Mouse (Mus musculus) frontal cortex, adult (tissue): Measurements from ENCODE around the gene Acsm1.
"Not testable (repeated sequence)": the region's sequence is repeated elsewhere in the genome, so short reads cannot be mapped to it uniquely, and the experiment has no call there.

Experiments
- ATAC-seq: cut with Nextera tagmentation; 2 replicates; pipeline ENCODE4 v1.9.2; 2017; ENCODE audit warnings: mild to moderate bottlenecking, moderate library complexity, mixed read lengths; ENCODE audit not compliant: low TSS enrichment

Gene Acsm1

DNA sequence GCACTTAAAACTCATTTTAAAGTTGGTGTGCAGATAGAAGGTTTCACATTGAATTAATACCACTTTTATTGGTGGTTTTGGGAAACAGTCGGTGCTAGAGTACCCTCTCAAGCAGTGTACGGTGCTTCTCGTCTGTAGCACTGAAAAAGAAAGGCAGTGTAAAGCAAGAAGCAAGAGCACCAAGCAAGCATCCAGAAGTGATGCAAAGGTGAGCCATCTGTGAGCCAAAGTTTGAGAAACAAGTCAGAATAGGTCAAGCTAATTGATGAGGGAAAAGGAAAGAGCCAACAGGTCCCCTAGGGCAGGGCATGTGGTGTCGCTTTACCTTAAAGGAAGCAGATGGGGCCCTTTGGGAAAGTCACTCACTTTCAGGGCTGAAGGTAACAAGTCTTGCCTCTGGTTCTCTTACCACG is at the start of gene Acsm1:
Gene Acsm1, plus strand, starts transcription at position 363 of the 413 bp plus-strand sequence.
- no peak for ATAC-seq

DNA sequence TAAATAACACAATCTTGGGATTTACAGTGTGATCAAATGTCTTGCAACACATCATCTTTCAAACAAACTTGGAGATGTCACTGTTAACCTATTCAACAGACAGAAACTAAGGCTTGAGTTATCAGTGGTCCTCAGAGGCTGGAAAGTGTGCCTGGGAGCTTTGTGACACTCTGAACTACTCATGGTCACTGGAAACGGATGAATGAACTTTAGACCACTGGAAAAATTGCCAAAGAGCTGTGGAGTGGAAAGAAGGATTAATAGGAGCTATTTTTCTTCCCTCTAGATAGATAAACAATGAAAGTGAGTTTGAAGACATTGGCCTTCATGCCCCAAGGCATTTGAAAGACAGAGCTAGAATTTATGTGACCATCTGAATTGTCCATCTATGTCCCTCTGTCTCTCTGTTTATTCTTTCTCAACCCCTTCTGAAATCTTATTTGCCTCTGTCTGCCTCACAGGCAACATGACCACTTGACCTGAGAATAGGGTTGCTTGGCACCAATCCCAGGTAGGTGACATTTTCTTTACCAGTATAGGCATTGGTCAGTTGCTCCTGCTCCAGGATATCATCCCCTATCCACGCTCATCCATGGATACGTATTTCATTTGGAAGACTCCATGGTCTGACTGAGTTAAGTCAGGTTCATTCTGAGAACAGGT is 46.9 kb upstream of the Acsm1 start:
- no peak for ATAC-seq

DNA sequence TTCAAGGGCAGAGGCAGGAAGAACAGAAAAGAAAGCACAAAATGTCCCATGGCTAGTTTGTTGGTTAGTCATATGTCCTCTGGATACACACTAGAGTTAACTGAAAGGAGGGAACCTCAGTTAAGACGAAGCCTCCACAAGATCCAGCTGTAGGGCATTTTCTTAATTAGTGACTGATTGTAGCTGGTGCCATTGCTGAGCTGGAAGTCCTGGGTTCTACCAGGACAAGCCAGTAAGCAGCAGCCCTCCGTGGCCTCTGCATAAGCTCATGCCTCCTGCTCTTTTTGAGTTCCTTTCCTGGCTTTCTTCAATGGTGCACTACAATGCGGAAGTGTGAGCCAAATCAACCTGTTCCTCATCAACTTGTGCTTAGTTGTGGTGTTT is 46.4 kb upstream of the Acsm1 start:
- no peak for ATAC-seq

DNA sequence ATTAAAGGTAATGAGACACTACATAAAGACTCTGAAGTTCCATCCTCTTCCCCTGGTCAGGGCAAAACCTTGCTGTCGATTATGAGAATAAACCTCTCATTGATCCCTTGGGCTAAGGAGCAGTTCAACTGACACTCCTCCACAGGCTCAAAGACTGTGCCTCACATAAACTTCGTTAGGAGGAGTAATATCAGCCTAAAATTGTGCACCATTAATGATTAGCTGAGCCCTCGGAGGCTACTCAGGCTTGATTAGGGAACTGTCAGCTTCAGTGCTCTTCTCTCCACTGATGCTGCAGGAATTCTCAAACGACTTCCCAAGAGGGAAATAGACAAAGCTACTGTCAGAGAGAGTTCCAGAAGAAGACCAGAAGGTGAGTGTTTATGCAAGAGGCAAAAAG is 45.4 kb upstream of the Acsm1 start:
- ATAC-seq, result no peak

DNA sequence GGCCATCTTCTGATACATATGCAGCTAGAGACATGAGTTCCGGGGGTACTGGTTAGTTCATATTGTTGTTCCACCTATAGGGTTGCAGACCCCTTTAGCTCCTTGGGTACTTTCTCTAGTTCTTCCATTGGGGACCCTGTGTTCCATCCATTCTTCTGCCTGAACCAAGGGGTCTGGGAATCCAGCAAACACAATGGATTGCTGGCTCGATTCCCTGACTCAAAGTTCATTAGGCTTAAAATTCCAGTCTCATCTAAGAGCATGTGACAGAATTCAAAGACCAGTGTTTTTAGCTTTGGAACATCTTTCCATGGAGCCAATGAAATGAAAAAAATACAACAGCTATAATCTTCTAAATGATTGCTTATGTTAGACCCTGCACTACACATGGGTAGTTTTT is 44.4 kb upstream of the Acsm1 start:
- ATAC-seq, result not testable (repeated sequence)

DNA sequence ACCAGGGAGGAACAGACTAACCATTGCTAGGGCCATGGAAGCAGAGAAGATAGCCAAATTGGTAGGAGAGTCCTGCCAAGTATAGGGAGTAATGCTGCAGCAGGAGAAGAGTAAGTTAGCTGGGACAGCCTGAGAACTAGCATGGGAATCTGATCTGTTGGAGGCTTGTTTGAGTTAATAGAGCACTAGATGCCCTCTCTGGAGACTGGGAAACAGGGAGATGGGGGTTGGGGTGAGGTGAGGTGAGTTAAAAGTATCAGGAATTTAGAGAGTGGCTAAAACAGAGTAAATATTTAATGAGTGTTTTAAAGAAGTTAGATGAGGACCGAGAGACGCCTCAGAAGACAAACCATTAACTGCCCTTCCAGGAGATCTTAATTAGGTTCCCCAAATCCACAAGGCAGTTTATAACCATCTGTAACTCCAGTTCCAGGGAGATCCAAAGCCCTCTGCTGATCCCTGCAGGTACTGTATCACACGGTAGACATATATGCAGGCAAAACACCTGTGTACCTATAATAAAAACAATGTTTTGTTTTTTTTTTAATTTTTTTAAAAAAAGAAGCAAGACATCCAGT is 12.2 kb upstream of the Acsm1 start:
- ATAC-seq, result no peak

DNA sequence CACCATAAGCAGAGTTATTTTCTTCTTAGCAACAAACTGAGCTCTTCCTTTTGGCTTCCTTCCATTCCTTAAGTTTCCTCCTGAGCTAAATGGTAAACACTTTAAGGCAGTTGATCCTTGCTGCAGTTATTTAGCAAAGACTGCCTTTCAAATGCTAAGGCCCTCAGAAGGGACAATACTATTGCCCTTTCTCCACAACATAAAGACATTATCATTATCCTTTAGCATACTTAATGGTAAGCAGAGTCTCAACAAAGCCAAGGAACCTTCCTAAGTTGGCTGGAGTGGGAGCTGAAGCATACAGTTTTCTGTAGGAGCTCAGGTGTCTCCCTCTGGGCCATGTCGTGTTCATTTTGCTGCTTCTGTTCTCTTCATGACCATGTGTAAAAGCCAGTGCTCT is 11.5 kb upstream of the Acsm1 start:
- no peak for ATAC-seq

DNA sequence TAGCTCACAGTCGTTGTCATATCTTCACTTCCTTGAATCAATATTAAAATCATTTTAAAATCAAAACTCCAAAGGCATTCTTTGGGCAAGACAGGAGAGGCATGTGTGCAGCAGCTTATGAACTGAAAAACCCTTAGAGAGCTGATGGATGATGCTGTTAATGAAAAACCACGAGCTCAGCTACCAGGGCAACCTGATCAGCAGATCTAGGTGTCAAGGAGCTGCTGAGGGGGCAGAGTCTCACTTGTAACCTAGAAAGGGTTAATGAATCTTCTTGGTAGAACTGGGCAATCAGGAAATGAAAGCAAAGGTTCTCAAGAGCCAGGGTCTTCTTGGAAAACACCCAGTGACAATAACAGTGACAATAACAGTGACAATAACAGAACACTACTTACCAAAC is 10.3 kb upstream of the Acsm1 start:
- ATAC-seq, result no peak

DNA sequence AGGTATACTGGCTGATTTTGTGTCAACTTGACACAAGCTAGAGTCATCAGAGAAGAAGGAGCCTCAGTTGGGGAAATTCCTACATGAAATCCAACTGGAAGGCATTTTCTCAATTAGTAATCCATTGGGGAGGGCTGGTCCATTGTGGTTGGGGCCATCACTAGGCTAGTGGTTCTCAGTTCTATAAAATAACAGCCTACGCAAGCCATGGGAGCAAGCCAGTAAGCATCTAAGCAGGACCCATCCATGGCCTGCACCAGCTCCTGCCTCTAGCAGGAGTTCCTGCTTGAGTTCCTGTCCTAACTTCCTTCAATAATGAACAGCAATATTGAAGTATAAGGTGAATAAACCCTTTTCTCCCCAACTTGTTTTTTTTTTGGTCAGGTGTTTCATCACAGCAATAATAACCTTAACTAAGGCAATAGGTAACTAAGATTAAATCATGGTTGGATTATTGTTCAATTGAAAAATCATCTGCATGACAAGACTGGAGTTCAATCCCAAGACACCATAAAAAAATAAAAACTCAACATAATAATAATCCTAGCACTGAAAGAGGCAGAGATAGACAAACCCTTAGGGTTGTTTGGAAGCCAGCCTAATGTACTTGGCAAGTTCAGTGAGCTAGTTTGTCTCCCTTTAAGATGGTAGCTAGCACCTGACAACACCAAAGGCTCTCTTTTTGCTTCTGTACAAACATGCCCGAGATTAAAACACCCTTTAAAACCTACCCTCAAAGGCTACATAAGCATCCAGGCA is 5.5 kb upstream of the Acsm1 start:
- ATAC-seq, result no peak

DNA sequence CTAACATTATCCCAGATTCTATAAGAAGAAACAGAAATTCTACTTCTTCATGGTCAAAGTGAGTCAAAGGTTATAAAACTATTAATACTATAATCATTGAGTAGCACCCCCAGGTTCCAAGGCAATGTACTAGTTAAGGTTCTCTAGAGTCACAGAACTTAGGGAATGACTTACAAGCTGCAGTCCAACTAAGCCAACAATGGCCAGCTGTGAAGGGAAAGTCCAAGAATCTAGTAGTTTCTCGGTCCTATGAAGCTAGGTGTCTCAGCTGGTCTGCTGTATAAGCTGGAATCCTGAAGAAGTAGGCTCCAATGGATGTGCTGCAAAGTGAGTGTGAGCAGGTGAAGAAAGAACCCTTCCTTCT is 4.9 kb upstream of the Acsm1 start:
- no peak for ATAC-seq

DNA sequence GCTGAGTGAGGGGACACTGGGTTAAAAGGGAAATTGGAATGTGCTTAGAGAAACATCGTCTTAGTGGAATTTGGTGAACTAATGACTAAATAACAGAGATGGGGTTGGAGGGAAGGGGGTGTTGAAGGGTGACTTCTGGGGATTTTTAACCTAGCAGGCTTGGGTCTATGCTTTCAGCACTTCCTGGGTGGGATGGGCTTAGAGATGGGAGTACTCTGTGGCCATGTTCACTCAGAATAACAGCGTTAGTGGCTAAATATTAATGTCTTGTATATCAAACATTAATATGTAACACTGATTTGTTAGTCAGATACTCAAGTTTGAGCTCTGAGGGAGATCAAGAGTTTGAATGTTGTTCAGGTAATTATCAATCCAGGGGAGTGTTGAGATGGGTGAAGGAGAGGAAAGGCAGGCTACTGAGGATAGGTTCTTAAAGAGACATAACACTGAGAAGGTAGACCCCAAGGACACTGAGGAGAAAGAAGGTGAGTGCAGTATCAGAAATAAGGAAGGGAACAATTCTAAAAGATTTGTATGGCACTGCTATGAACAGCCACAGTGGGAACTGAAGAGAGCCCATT is 1.8 kb upstream of the Acsm1 start:
- no peak for ATAC-seq

DNA sequence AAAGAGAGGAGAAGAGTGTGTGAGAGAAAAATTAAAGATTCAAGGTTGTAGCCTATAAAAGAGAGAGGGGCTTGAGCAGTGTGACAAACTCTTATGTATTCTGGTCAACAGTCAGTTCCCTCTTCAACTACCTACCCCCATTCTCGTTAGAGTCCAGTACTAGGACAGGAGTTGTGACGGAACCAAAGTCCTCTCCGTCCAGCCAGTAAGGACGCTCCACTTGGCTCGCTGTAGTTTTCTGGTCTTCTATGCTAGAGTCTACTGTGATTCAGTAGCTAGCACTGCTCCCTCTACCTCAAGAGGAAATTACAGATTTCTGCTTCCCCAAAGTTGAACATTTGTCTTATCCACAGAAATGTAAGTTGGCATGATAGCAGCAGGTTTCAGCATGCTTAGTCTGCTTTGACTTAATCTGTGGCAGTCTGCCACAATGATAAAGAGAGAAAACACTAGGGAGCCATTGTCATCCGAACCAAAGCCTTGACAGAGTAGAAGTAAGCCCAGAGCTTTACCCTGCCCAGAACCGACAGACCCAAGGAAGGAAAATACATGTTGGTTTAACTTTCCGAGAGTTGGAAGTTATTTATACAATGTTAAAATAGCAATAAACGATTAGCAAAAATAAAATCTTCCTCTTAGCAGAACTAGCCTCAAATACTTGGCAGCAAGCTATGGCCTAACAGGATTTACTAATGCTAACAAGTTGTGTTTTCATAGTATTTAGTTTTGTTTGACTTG is 731 bp upstream of the Acsm1 start:
- no peak for ATAC-seq

DNA sequence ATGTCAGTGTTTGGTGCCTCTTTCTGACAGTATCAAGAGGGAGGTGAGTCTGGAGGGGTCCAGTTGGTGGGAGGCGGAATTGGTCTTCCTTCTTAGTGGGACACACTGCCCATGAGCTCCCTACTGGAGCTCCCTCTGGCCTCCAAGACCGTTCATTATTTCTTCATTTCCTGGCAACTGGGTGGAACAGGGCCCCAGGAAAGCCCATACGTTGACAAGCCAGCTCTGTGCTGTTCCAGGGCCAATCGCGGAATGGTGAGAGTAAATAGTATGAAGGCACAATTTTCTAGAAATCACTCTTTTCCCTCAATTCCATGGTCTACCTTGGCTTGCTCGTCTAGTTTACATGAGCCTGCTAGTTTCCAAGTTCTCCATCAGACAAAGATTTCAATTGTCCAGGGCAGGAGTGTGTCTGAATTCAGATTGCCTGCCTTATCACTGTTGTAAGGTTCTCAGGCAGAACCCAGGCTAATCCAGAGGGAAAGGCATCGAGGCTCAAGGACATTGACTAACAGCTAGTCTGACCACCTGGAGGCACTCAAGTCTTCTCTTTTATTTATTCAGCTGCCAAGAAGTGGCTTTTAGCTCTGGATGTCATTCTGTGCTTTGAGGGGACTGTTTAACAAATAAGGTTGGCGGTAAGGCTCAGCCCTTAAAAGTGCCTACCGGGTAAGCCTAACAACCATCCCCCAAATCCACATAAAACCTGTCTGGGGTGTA is 1.1 kb downstream of the Acsm1 start:
- no peak for ATAC-seq

DNA sequence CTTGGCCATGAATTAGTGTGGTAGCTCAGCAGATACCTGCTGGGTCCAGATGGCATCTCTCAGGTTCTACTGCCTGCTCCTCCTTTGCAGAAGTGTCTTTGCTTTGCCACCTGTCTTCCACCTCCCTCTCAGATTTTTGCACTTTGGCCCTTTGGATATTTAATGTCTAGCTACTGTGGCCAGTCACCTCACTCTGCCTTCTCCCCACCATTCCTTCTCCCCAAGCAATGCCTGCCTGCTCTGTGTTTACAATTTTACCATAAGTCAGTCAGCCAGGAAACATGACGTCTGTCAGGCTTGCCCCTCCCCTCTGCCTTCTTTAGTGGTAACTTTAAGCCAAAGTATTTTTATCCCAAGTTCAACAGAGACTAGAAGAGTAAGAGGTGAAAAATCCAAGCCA is 9.7 kb downstream of the Acsm1 start:
- ATAC-seq, result no peak

DNA sequence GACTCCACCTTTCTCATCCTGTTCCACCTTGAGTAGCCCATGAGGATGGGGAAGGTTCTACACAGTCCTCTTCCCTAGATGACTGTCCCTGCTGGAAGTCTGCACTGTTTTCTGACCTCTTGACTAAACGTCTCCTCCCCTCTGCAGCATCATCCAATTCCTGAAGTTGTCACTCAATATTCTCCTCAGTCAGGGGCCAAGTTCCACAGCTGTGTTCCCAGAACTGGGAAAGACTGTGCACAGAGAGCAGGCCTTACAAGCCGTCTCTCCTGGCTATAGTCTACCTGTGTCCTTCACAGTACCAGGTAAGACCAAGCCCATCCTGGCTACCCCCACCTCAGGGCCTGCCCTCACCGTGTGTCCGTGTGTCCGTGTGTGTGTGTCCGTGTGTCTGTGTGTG is 10.8 kb downstream of the Acsm1 start:
- ATAC-seq, result no peak

DNA sequence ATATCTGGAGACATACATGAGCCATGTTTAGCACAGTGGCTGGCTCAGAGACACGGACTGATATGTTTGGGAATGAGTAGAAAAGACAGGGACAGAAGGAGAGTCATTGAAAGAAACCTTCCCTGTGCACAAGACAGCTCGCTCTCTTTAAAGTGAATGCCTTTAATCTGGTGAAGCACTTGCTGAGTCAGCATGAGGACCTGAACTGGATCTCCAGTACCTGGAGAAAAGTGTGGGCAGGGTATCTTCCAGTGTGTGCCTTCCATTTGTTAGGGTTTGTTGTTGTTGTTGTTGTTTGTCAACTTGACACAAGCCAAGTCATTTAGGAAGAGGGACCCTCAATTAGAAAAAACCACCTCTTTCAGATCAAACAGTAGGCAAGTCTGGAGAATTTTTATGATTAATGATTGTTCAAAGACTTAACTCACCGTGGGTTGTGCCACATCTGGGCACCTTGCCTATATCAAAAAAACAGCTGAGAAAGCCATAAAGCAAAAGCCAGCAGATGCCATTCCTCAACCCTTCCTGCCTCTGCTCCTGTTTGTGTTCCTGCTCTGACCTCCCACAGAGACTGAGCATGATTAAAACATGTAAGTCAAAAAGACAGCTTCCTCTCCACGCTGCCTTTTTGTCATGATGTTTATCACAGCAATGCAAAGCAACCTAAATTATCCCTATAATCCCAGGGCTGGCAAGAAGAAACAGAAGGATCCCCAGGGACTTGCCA is 11.5 kb downstream of the Acsm1 start:
- no peak for ATAC-seq

DNA sequence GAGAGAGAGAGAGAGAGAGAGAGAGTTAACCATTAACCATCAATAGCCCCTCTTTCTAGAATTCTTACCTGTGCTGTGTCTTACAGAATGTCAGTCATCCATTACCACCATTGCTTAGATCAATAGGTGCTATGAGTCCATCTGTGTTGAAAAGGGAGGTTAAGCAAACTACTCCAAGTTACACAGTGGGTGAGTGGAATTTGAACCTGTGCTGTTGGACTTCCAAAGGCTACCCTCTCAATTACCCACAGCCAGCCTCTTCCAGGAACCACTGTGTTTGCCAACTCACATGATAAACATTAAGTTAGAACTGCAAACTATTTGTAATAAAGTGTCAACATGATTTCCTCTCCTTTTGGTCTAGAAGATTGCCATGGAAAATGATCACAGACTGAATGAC is 13.3 kb downstream of the Acsm1 start:
- no peak for ATAC-seq

DNA sequence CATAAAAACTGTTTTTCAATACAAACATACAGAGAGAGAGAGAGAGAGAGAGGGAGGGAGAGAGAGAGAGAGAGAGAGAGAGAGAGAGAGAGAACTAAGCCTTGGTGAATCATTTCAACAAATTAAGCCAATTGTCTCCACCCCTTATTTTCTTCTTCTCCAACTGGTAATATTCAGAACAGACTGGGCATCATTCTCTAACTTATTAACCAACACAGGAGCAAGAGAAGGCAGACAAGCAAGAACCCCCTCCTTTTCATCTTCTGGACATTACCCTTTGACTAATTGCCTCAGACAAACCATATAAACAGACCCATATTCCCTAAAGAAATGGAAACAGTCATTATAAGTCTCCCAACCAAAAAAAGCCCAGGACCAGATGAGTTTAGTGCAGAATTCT is 31.9 kb downstream of the Acsm1 start:
- no peak for ATAC-seq

DNA sequence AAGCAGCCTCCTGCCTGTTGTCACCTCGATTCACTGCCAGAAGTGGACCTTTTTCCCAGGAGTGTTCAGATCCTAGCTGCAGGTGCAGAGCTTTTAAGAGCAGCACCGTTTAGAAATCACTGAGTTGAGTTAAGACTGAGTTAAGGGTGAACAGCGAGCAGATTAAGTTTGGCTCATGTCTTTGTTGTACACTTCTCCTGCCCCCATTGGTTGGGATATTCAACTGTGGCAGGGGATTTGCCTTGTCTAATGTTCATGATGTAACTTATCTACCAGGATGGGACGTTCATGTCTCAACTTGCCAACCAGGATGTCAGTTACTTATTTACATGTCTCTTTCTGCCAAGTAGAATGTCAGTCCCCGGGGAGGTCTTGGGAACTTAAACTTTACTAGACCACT is 35.5 kb downstream of the Acsm1 start:
- no peak for ATAC-seq

DNA sequence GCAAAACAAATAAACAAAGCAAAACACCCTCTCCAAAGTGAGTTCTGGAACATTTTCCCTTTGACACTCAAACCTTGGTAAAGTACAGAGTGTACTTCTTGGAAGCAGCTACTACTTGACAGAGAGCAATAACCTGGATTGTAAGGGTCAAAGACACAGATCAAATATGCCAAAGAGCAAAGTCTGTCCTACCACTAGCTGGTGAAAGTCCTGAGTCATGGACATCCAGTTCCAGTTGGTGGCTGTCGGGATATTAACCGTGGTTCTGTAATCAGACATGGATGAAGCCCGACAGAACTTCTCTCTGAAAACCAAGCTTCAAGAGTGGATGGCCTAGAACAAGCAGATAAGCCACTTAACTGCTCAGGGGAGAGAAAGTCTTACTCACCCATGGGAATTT is 61.1 kb downstream of the Acsm1 start:
- no peak for ATAC-seq

DNA sequence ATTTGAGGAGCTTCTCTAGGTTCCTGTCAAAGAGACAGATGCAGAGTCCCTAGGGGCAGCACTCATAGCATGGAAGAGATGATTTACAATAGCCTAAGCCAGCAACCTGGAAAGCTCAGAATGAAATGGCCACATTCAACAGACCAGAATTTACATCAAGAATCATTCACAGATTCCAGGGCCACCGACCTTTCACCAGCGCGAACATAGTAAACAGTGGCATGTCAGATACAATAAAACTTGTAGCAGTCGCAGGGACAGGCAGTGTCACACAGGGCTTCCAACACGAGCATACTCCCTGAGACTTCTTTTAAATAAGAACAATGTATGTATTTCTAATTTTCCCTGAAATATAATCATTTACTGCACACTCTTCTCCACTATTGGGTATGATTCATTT is 63.6 kb downstream of the Acsm1 start:
- ATAC-seq, result no peak
